Mouse (Mus musculus) Patski (cell line): ENCODE data around the gene Cntn4. TPM values are rescaled to one million over a fixed set of nuclear protein-coding genes. Genes with fewer than 3 reads are reported as not detected.

Experiments used
- ATAC-seq: fragments of 100-300 bp; one replicate; pipeline ENCODE4 v1.8.0; 2021
- CTCF ChIA-PET: fragments of 350-600 bp; sonication (Branson Sonifier 250); formaldehyde crosslinking; loops from one replicate; lab custom pipeline; 2022; ENCODE audit warnings: inconsistent platforms; lab: Charles Lee
- POLR2A ChIA-PET: fragments of 350-600 bp; sonication (Branson Sonifier 250); formaldehyde crosslinking; loops from one replicate; lab custom pipeline; 2022; ENCODE audit warnings: antibody characterized with exemption, inconsistent platforms; lab: Charles Lee
- DNase-seq: peaks from one replicate; pipeline ENCODE4 v3.0.0-alpha.2; 2011; ENCODE audit warnings: low read depth, low spot score
- H3K27me3 ChIP-seq: fragments of 371-371 bp; one replicate; pipeline ENCODE4 v1.5.1; 2021
- CTCF ChIP-seq: fragments of 100-300 bp; IDR thresholded peaks from one replicate; pipeline ENCODE4 v1.5.1; 2021
- in situ Hi-C: fragments of 300-500 bp; cut with MboI; formaldehyde crosslinking; loops from 3 replicates; pipeline ENCODE4 v1.11.1; 2018; ENCODE audit warnings: low pct_unique_long_range_greater_than_20kb, mixed read lengths
- polyA plus RNA-seq: library from polyadenylated mRNA; unstranded; gene quantifications from one replicate; pipeline ENCODE4 v1.2.3, GENCODE M21; 2021

Cntn4 gene
- polyA plus RNA-seq, 1 experiment from 2014 or later, result 0.06 TPM

DNA sequence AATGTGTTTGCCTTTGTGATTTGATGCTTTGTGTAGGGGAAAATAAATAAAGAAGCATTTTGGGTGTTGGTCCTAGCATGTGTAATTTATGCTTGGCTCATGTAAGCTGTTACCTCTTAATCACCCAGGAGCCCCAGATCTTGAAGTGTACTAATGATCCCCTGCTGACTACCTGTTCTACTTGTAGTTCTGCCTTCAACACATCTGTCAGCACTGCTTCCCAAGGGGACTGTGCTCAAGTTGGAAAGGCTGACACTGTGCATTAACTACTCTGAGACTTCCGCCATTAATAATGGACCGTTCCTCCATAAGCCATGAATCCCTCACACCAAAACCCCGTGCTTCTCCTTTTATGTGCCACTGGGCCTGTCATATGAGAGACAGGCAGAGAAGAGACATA lies 778.2 kb downstream of the Cntn4 start:
- ChIA-PET CTCF (no interaction called here), POLR2A (no interaction called here)
- no peak for DNase-seq
- peaks cover 12% of the 10 kb centered on the region for H3K27me3 ChIP-seq
- no peak for TF ChIP-seq CTCF
- no peak for ATAC-seq
- in situ Hi-C loops, result no loop called here

DNA sequence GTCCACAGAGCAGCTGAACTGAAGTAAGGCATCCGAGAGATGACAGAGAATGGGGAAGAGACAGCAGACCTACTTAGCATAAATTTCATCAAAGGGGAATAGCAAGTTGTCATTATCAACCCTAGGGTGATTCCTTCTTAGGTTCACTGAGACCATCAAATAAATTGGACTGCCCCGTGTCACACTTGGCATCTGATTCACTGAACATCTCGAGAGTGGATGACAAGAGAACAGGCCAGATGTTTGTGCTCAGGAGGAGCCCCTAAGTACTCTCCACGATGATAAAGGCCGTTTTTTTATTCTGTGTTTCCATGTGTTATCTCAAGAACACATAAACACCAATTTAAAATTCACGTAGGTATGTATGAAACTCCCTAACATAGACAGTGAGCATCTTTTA lies 780.7 kb downstream of the Cntn4 start:
- CTCF ChIA-PET, result interaction anchor here (1.6 kb wide), 1 partner anchor 13 kb away, joined by 4 read pairs; no protein-coding TSS in a partner anchor
- POLR2A ChIA-PET, result no interaction called here
- no peak for ATAC-seq
- peaks cover 9% of the 10 kb centered on the region for H3K27me3 ChIP-seq
- DNase-seq, result no peak
- in situ Hi-C loops, result no loop called here
- TF ChIP-seq CTCF, result no peak

DNA sequence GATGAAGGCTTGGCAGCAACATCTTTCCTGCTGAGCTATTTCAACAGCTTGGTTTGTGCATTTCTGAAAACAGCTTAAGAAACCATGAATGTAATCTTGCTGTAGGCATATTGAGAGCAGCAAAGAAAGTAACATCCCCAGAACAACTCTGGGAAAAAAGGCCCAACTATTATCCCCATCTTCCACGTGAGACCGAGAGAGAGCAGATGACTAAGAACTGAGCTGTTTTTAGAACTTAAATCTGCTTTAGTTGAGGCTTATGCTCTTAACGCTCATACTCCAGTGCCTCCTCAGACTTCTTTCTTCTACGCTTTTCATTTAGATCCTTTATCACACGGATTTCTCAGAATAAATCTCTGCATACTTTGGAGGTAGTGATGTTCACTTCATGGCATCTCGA lies 784.9 kb downstream of the Cntn4 start:
- ATAC-seq, result no peak
- ChIA-PET POLR2A (no interaction called here), CTCF (no interaction called here)
- no peak for DNase-seq
- in situ Hi-C loops, result no loop called here
- H3K27me3 ChIP-seq, result peaks cover 13% of the 10 kb centered on the region
- TF ChIP-seq CTCF, result no peak

DNA sequence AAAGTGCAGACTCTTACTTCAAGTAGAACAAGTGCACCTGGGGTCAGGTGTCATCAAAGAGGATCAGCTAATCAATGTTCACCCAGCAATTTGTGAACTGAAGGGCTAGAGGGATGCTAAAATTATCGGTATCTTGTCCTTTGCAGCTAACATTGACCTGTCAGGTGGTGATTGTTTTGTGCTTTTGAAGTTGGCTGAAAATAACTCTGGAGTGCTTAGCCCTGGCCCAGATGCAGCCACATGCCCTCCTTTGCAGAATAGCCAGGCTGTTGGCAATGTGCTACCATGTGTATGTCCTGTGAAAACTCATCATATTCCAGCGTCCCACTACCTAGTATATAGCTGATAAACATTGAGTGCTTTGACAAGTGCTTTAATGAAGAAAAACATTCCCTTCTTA lies 786.4 kb downstream of the Cntn4 start:
- H3K27me3 ChIP-seq, result peaks cover 13% of the 10 kb centered on the region
- DNase-seq (no peak), ATAC-seq (no peak)
- ChIA-PET POLR2A (no interaction called here), CTCF (no interaction called here)
- in situ Hi-C loops, result no loop called here
- no peak for TF ChIP-seq CTCF

DNA sequence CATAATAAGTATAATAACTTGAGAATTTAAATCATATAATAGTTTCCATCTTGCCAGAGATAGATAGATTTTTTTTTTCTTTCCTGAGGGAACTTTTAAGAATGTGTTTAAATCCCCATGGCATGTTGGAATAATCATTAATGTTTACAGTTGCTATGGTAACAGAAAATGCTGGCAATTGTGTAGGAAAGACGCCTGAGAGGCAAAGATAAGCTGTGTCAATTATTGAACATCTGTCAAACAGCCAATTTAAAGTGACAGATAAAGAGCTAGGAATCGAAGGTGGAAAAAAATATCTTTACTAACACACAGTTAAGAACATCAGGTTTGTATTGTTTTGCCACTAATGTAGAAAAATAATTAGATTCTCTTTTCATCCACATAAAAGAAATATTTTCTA lies 788.3 kb downstream of the Cntn4 start:
- POLR2A ChIA-PET, result no interaction called here
- CTCF ChIA-PET, result no interaction called here
- TF ChIP-seq CTCF, result no peak
- in situ Hi-C loops, result no loop called here
- ATAC-seq (no peak), DNase-seq (no peak)
- peaks cover 8% of the 10 kb centered on the region for H3K27me3 ChIP-seq

DNA sequence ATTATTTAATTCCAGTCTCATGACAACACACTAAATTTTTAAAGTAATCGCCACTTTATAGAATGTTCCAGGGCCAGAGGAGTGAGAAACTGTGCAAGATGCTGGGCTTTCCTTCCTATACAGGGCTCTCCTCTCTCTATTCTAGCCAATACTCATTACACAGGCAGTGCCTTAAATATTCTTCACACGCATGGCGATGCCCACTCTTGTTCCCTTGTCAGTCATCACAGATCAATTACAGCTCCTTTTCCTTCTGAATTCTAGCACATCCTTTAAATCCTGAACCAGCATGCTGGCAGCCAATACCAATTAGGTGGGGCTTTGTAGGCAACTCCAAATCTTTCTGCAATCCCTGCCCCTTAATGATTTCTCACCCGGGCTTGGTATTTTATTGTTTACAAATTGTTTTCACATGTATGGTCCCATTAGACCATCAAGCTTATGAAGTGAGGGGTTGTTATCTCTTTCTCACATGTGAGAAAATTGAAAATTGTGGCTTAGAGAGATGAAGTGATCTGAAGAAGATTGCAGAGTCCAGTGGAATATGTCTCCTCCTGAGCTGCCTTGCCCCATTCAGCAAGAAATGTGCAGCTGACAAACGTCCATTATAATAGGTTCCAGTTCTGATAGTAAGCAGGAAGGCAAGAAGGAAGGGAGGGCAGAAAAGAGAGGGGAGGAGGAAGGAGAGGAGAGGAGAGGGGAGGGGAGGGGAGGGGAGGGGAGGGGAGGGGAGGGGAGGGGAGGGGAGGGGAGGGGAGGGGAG lies 789.0 kb downstream of the Cntn4 start:
- ChIA-PET POLR2A (no interaction called here), CTCF (no interaction called here)
- ATAC-seq (no peak), DNase-seq (no peak)
- no peak for TF ChIP-seq CTCF
- in situ Hi-C loops, result no loop called here
- H3K27me3 ChIP-seq, result peaks cover 4% of the 10 kb centered on the region

DNA sequence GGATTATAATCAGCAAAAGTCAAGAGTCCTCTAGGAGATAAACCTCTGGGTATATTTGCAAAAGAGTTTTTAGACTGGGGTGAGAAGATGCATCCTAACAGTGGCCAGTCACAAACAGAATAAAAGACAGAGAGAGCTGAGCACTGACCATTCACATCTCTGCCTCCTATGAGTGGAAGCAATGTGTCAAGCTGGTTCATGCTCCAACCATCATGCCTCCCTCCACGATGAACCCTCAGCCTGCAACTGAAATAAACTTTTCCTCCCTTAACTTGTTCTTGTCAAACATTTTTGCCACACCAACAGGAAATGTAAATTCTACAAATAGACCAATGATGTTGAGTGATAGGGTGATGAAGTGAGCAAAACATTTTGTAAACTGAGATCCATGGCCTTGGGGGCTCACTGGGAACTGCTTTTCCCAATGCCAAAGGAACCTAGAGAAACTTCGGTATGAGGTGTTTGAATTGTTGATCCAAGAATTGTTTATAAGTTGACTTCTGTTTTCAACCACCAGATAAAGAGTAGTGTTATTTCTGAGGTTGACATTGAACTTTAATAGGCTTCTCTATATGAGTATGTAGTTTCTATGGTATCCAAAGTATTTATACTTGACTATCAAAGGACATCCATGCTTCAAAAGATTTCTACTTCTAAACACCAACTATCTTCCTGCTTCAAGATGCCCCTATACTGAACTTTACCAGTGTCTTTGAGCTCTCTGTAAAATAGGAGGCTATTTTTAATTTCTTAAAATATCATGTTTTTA lies 794.6 kb downstream of the Cntn4 start:
- POLR2A ChIA-PET, result no interaction called here
- ATAC-seq (no peak), DNase-seq (no peak)
- TF ChIP-seq CTCF, result no peak
- in situ Hi-C loops, result no loop called here
- no peaks in the 10 kb centered on the region for H3K27me3 ChIP-seq
- CTCF ChIA-PET, result interaction anchor here (1.7 kb wide), 1 partner anchor 15 kb away, joined by 4 read pairs; no protein-coding TSS in a partner anchor

DNA sequence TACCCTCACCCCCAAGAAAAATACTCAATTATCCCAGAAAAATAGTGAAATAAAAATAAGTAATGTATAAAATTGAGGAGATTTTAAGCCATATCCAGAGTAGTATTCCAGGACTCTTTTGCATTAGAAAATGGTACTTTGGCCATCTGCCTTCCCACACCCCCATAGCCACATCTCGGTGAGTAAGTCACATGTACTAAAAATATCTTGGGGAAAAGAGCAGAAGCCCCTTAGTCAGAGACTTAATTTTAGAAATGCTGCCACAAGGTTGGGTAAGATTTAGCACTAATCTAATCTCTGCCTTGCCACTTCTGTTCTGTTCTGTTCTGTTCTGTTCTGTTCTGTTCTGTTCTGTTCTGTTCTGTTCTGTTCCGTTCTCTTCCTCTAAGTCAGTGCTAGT lies 796.4 kb downstream of the Cntn4 start:
- POLR2A ChIA-PET, result no interaction called here
- no peak for ATAC-seq
- CTCF ChIA-PET, result no interaction called here
- no peak for TF ChIP-seq CTCF
- no peak for DNase-seq
- in situ Hi-C loops, result no loop called here
- no peaks in the 10 kb centered on the region for H3K27me3 ChIP-seq

DNA sequence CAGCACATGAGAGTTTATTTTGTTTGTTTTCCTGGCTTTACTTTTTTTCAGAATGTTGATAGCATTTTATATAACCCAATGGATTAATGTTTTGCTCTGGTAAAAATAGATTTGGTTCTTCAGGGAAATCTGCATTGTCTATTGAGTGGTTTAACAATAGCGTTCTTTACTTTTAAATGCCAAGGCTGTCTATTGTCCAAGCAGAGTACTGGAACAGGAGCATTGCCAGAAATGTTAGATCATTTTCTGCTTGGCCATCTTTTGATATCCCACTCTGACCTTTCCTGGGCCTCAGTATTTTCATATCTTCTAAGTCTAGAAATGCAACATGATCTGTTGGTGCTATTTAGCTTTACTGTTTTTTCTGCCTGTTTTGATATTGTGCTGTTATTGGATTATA lies 804.1 kb downstream of the Cntn4 start:
- ATAC-seq (no peak), DNase-seq (no peak)
- no peaks in the 10 kb centered on the region for H3K27me3 ChIP-seq
- in situ Hi-C loops, result no loop called here
- ChIA-PET POLR2A (no interaction called here), CTCF (no interaction called here)
- no peak for TF ChIP-seq CTCF

DNA sequence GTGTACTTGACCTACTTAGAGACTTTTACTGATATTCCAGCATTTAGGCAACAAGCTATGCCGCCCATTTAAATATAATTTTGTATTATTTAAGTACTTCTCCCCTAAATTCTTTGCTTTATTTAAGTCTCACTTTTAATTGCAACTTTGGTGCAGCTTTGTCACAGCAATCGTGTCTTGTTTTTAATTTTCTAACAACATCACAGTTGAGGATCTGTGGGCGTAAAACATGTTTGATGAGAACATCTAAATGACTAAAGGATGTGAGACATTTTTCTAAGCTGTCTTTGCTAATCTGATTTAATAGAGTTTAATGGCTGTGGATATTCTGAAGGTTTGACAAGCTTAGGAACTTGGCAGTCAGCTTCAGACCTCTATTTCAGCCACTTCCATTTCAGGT lies 818.8 kb downstream of the Cntn4 start:
- in situ Hi-C loops, result no loop called here
- POLR2A ChIA-PET, result no interaction called here
- ATAC-seq (no peak), DNase-seq (no peak)
- CTCF ChIA-PET, result no interaction called here
- TF ChIP-seq CTCF, result no peak
- peaks cover 11% of the 10 kb centered on the region for H3K27me3 ChIP-seq

DNA sequence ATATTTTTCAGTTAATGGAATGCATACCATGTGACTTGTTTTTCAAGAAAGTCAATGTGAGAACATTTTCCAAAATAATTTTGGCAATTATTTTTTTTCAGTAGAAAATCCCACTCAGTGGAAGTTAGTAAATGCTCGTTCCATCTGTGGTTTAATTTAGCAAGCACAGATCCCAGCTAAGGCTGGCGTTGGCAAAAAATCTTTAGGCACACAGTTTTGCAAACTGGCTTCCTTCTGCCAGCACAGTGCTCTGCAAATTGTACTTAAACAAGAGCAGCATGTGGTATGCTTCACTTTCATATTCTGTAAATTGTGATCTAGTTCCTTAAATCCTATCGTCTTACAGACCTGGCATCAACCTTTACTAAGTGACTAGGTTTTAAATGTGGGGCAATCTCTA lies 821.7 kb downstream of the Cntn4 start:
- POLR2A ChIA-PET, result no interaction called here
- in situ Hi-C loops, result no loop called here
- no peak for TF ChIP-seq CTCF
- CTCF ChIA-PET, result no interaction called here
- peaks cover 4% of the 10 kb centered on the region for H3K27me3 ChIP-seq
- ATAC-seq (no peak), DNase-seq (no peak)
